Mouse (Mus musculus) left cerebral cortex, postnatal 25 days (tissue): ENCODE results near the gene Sorbs2. TPM values are rescaled to one million over a fixed set of nuclear protein-coding genes. Genes with fewer than 3 reads are reported as not detected.

Source experiments
- DNase-seq, 2 experiments: peaks; one replicate each; pipeline ENCODE4 v3.0.0; 2022; ENCODE audit warnings: low spot score in 2 of 2, mixed read lengths in 1 of 2
- intact Hi-C: fragments of 180-260 bp; cut with DNase I; formaldehyde crosslinking; loops from one replicate; pipeline ENCODE4 v1.15.1; 2025
- total RNA-seq, 2 experiments: library from RNA; stranded (reverse); gene quantifications; 2 replicates each; pipeline ENCODE4 v1.2.3; 2021

Sorbs2 gene
- total RNA-seq, 2 experiments from 2014 or later = 347 to 397 TPM

DNA sequence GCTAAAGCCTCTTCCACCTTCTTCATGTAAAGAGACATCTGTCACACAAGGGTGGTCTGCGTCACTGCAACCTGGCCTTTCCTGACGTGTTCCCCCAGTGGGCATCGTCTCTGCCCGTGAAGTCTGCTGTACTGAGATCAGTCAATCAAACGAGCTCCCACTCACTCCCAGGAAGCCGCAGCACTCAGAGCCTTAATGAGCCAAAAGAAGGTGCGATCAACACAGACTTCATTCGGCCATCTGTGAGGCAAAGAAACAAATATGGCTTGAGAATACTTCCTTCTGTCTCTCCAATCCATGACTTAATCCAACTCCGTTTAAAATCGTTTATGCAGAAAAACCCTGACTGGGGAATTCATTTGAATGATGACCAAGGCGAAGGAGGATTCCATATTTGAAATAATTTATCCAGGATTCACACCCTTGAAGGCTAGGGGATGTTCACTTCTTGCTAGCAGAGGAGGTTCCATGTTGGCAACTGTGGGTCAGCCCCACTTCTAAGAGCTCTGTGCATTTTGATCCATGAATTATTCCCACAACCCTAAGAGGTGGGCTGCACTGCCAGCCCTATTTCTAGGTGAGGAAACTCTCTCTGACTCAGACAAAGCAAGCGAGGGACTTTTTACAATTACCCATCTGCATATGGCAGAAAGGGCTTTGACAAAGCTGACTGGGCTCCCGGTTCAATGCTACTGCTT, 207.9 kb downstream of the Sorbs2 start:
- peak; percentile 60 to 93 for DNase-seq
- intact Hi-C loops = loop anchor here (5.0 kb wide), 1 partner anchor 118 kb away; no protein-coding TSS in a partner anchor

DNA sequence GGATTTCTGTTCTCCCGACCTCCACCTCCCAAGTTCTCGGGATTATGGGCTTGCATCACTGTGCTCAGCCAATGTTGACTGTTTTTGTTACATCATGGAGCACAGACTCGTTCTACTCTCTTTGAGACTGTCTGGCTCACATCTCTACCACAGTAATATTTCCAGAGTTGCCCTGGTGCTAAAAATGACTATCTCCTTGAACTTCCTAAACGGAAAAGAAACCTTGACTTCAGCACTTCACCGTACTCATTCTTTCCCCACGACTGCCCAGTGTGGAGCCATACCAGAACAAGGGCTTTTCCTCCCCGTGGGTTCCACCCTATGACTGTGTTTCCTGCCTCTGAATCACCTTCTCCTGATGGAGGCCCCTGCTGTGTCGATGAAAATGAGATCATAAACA, 212.2 kb downstream of the Sorbs2 start:
- no peak for DNase-seq
- intact Hi-C loops = loop anchor here (5.0 kb wide), 1 partner anchor 122 kb away; no protein-coding TSS in a partner anchor

DNA sequence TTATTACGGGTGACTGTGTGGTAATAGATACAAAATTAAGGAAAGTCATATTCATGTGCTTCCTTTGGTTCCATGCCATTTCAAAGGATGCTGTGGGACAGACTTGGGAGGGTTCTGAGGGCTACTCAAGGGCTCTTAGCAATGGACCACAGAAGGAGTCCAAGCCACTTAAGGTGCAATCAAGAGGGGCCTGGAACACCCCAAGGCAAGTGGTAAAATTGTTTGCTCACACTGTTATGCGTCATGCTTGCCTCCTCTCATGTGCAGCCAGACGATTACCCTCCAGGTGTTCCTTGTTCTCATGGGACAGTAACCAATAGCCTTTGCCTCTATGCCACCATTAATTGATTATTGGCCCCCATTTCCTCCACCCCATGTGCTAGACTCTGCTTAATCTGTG, 216.6 kb downstream of the Sorbs2 start:
- intact Hi-C loops = no loop called here
- DNase-seq = no peak

DNA sequence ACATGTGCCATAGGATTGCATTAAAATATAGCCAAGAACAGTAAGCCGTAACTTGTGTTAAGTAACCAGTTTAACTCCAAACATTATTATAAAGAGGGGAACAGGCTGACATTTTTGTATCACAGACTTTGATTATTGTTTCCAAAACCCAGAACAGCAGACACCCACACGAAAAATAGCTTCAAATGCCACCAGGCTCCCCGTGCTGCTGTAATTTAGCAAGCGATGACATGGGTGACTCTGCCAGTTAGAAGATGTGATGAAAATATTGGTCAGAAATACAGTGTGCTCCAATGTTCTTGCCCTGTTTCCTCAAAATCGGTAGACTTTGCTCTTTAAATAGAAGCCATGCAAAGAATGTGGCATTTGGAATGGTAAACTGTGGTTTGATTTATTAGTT, 217.7 kb downstream of the Sorbs2 start:
- no peak for DNase-seq
- intact Hi-C loops = no loop called here

DNA sequence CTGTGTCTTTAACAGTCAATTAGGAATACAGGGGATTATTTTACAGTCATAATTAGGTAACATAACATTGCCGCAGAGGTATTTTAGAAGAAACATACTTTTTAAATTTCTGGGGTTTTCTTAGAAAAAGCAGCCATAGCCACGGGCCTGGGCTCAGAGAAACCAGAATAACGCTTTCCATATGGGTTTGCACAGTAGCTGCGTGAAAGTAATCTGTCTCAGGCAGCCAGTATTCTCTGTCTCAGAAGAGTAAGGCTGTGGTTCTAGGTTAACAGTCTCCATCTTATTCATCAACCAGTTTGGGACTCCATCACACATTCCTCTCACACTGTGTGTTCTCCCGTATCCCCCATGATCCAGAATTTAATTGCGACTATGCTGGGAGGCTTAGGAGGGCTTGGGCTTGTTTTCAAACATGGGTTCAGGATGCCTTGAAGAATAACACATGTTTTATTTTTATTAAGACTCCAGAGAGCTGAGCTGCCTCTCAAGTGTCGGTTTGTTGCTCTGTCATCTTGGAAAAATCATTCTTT, 222.3 kb downstream of the Sorbs2 start:
- intact Hi-C loops = no loop called here
- DNase-seq = no peak

DNA sequence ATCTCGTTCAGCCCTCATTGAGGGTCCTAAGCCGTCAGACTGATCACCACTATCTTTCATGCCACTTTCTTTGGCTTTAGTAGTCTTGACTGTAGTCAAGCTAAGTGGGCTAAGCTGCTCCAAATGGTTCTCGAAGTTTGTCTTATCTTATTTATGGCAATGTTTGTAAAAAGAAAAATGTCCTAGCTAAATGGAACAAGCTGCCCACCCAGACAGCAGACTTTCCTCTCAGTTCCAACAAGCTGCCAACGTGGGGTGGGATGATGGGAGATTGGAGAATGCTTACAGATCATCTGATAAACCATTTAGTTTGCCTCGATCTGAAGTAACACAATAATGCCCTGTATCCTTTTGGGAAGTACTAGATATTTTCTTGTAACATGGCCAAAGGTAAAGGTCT, 223.2 kb downstream of the Sorbs2 start:
- intact Hi-C loops = no loop called here
- DNase-seq = peak in 1 of 2 experiments; percentile 55

DNA sequence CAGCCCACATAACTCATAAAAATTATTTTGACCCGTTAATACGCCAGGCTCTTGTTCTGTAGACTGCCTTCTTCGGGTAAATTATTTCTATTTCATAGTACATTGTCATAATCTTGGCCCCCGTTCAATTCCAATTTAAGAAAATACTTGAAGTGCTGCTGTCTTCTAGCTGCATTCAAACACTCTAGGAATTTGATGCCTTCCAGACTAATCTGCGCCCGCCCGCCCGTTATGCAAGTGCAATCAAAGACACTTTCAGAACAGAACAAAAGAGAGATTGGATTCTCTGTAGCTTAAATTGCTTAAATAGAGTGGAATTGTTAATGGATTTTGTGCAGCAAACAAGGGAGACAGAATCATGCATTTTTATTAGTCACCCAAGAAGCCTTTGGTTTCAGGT, 226.5 kb downstream of the Sorbs2 start:
- peak in 1 of 2 experiments; percentile 41 for DNase-seq
- intact Hi-C loops = no loop called here

DNA sequence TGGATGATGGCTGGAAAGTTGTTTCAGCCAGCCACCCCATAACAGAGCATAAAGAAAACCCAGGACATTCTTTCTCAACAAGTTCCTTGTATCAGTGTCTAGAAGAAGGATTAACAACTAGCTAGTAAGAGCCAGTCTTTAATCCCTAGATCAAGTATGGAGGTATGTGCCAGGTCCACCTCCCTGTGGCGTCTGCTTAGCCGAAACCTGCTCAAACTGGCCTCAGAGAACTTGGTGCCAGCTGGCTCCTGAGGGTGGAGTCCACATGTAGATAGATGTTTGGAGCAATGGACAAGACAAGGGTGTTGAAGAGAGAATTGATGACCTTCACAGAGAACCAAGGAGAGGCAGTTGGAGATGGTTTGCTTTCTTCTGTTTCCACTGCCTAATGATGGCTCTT, 229.7 kb downstream of the Sorbs2 start:
- intact Hi-C loops = no loop called here
- no peak for DNase-seq

DNA sequence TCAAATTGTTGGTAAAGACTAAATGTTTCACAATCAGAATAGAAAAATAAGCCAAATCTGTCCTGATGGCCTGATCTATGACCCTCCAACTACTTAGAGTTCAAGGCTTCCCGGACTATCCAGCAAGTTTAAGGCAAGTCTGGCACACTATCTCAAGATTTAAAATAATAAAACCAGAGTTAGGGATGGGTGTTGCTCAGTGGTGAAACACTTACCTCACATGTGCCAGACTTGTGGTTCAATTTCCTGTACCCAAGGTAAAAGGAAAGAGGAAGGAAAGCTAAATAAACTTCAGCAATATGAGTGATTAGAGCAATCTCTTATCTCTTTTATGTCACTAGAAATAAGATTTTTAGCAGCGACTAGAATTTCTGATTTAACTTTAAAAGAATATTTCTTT, 235.7 kb downstream of the Sorbs2 start:
- intact Hi-C loops = no loop called here

DNA sequence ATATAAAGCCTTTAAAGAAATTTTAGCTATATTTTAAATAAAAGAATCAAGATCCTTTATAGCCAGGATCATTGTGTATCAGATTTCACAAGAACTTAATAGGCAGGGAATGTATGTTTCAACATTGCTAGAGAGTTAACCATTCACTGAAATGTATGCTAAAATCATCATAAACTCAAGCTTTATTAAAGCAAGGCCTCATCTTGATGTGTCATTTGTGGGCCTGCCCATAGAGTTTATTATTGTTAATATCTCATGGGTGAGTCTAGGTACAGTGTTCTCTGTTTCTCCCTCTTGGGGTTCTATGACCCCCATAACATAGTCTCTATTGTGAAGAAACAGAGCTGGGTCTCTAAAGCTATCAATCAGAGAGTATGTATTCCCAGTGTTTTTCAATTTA, 236.2 kb downstream of the Sorbs2 start:
- intact Hi-C loops = no loop called here
- no peak for DNase-seq

More for the DNA sequence above, 235.7 kb downstream of the Sorbs2 start:
- no peak for DNase-seq

DNA sequence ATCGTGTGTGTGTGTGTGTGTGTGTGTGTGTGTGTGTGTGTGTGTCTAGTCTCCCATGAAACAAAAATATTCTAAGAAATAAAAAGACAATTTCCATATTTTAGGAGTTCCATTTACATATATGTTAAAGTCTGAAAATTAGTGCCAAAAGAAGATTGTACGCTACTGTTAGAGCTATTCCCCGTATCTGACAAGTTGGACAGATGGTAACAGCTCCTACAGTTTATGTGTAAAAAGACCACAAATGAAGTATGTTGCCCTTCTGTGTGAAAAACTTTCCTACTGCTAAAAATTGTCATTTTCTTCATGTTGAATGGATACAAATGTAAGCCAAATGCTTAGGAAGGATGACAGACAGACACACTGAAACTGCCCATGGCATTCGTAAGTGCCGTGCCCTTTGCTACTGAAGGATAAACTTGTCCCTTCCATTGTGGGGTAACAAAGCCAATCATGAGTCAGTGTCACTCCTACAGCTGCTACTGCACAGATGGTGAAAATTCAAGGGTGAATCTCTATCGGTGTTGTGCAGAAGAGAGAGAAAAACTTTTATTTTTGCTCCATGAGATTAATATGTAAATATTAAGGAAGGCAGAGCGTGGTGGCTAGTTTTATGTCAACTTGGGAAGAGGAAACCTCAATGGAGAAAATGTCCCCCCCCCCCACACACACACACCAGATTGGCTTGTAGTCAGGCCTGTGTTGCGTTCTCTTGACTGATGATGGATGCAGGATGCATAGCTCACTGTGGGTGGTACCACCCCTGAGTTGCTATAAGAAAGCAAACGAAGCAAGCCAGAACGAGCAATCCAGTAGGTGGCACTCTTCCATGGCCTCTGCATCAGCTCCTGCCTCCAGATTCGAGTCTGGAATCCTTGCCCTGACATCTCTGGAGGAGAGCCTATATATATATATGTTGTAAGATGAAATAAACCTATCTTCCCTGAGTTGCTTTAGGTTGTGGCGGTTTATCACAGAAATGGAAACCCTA, 244.2 kb downstream of the Sorbs2 start:
- intact Hi-C loops = no loop called here
- peak in 1 of 2 experiments; percentile 77 for DNase-seq

DNA sequence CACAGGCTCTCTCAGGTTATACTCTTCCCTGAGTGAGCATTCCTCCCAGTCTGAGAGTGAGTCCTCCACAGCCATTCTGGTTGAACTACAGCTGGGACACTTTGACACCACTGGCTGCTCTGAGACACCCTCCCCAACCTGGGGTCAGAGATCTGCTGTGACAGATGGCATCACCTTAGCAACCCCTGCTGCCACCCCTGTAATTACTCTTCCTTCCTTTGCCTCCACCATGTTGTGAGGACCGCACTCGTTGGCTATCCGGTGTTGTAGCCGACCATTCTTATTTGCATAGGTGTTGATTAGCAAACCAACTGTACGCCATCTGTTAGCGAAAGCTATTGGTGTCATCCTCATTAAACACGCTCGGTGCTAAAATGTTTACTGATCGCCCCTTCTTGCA, 247.9 kb downstream of the Sorbs2 start:
- DNase-seq = no peak

DNA sequence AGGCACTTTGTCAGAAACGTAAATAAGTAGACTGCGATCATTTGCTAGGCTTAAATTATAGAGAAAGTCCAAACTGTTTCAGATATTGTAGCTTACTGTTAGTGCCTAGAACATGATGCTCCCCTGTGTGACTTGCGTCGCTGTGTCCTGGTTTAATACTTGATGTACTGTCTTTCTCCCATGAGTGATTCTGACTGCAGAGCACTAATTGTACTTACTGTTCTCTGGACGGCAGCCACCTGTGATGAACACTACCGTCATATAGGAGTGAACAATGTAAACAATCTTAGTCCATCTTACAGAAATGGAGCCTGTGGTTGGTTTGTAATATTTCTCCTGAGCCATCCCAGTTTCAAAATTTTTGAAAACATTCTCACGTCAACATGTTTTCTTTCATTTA, 248.4 kb downstream of the Sorbs2 start:
- DNase-seq = no peak
- intact Hi-C loops = no loop called here

More for the DNA sequence above, 247.9 kb downstream of the Sorbs2 start:
- intact Hi-C loops = no loop called here

DNA sequence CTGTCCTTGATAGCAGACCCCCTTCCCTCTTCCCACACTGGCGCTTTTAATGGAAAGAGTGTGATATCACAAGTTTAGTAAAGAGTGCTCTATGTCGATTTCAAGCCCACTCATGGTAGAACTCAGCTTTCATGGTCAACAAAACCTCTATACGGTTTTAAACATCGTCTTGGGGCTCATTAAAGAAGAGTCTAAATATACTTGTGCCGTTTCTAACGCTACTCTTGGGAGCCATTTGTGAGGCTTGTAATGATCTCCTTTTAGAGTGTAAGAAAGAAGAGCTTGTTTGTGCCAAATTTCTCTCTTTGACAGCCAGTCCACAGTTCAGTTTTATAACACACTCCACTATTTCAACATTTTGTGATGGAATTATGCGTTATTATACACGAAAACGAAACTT, 253.0 kb downstream of the Sorbs2 start:
- intact Hi-C loops = no loop called here
- no peak for DNase-seq

DNA sequence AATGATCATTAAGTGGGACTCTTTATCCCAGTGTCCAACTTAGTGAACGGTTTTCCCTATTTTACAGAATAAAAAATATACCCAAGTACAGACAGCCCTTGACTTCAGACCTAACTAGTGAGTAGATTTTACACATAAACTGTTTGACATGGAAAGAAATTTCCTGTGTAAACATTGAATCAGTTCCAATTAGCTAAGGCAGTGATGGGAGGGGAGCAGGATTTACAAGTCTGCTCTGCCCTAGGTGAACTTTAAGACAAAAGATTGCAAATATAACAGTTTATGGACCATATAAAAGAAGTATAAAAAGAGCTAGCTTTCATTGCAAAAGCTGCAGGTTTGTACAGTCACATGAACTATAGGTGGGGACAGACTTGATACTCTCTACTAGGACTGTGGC, 253.5 kb downstream of the Sorbs2 start:
- intact Hi-C loops = no loop called here
- DNase-seq = no peak

DNA sequence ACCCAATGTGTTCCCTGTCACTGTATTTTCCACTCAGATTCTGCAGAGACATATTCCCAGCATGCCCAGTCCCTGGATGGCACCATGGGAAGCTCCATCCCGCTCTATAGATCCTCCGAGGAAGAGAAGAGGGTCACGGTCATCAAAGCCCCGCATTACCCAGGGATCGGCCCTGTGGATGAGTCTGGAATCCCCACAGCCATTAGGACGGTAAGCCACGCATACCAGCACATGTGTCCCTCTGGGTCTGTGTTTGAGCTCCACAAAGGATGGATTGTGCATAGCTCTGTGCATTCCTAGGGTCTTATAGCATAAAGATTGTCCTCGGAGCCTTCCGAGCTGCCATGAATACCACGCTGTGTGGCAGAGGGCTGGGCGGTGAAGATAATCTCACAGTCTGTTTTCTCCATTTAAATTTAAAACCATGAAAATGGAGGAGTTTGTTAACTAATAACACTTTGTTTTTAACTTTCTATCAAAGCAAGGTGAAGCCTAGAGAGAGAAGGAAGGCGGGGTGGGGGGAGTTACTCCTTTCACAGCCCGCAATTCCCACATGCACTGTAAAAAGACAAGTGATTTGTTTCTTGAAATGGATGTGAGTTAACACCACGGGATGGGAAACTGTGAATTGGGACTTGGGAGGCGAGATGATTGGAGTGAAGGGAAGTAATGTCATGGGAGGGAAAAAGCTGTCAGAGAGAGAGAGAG, 255.5 kb downstream of the Sorbs2 start:
- intact Hi-C loops = no loop called here
- DNase-seq = no peak

DNA sequence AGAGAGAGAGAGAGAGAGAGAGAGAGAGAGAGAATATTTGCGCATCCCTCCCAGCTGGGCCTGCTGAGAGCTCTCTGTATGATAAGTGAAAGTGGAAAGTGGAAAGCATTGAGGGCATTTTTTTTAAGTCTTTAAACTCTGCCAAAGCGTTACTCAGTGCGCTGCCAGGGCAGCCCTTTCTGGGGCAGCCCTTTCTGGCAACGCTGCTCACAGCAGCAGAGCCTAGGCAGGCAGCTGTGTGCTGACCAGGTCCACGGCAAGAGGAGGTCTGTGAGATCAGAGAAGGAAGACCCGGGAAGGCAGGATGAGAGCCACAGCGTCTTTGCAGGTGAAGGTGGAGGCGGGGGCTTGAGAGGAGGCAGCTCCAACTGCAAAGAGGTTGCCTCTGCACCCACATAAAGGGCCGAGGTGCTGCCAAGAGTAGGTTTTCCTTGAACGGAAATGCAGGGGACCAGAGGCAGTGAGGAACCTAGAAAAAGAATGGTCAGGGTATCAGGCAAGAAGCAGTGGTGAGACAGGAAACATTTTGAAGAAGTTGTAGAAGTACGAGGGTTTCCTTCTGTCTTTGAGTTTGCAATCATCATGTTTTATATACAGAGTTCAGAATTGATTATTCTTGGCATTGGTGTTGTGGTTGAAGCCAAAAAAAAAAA, 256.2 kb downstream of the Sorbs2 start:
- intact Hi-C loops = no loop called here
- no peak for DNase-seq

DNA sequence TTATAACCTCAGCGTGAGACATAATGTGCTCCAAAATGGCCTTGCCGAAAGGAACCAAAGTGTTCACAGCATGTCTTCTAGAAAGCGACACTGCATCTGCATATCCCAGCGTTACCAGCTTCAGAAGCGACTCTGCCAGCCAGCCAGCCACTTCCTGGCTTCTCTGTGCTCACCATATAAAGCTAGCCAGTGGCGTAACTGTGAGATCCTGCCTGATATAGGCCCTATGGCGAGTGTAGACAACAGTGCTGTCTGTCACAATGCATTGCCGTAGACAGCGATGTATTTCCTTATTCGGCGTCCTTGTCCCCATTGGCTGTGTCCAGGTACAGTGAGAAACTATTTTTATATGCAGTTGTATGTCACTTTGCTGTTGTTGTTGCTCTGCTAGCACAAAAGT, 258.6 kb downstream of the Sorbs2 start:
- intact Hi-C loops = no loop called here
- peak in 1 of 2 experiments; percentile 33 for DNase-seq

DNA sequence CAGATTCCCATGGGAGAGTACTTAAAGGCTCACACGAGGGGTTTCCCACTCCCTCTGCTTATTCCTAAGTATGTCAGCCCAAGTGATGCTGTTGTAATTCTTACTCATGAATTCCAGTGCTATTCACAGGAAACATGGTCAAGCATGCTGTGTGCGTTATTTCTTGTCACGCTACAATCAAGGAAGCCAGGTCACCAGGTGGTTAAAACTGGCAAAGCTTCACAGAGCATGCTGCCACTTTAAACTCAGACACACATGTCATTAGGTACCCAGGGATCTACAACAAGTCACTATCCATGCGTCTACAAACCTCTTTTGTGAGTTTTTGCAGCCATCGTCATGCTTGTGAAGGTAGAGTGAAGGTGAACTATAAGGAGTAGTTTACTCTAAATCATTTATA, 267.3 kb downstream of the Sorbs2 start:
- no peak for DNase-seq
- intact Hi-C loops = loop anchor here (5.0 kb wide), 1 partner anchor 338 kb away; no protein-coding TSS in a partner anchor
